In genomic region chr10:80315315-80315714, GRCm38 (mm10) we compare ENCODE assay signal across 11 mouse cellular contexts. TPM values are rescaled to one million over a fixed set of nuclear protein-coding genes. Genes with fewer than 3 reads are reported as not detected.
DNase-seq lines count a peak whose midpoint lies in the region; ATAC-seq and TF ChIP-seq lines count a peak whose summit lies in the region.
"Had no signal": no experiment of that assay in that cellular context is flagged by ENCODE, and none has a peak within 500 bp of the region (broad histone marks: within the 10 kb centered on the region; RNA-seq: fewer than 3 reads in every experiment).

No protein-coding gene starts in this region.

- DNase-seq in heart, adult 2 months = no peak
- no peak for DNase-seq in lung, postnatal 36 days
- no peak for DNase-seq in MEL (ENCODE audit: low read depth, low spot score)
- DNase-seq in spleen, postnatal 36 days (ENCODE audit: low spot score in 2 of 2) = no peak
- DNase-seq: heart, adult 11 months; kidney, postnatal 25 days had no signal

- intact Hi-C loops in heart, adult 2 months (cut with DNase I) = no loop called here

- H3K4me1 ChIP-seq in heart, embryonic 12.5 days (replicated peaks) = peaks cover 54% of the 10 kb centered on the region
- peaks cover 6% of the 10 kb centered on the region for H3K4me1 ChIP-seq in heart, adult 2 months (ENCODE audit: control insufficient read depth, insufficient read depth, low read length)
- peaks cover 40% of the 10 kb centered on the region for H3K4me1 ChIP-seq in lung, embryonic 15.5 days
- H3K4me1 ChIP-seq in ES-Bruce4 (ENCODE audit: control insufficient read depth, insufficient read depth, low read length) = no peaks in the 10 kb centered on the region
- peaks cover 0 to 24% of the 10 kb centered on the region in 2 experiments; a peak in 3 of 4 replicates for H3K4me1 ChIP-seq in MEL (ENCODE audit: control insufficient read depth in 1 of 2, insufficient read depth in 2 of 2, low read length in 2 of 2)

- peaks cover 78% of the 10 kb centered on the region for H3K27me3 ChIP-seq in heart, embryonic 12.5 days (replicated peaks)
- H3K27me3 ChIP-seq in heart, adult 2 months (ENCODE audit: control insufficient read depth, insufficient read depth, low read length) = no peaks in the 10 kb centered on the region
- peaks cover 74% of the 10 kb centered on the region for H3K27me3 ChIP-seq in lung, embryonic 15.5 days
- no peaks in the 10 kb centered on the region for H3K27me3 ChIP-seq in ES-Bruce4 (ENCODE audit: control insufficient read depth, insufficient read depth, low read length, poor library complexity, severe bottlenecking)
- no peaks in the 10 kb centered on the region for H3K27me3 ChIP-seq in MEL (ENCODE audit: control insufficient read depth in 1 of 2, insufficient read depth in 2 of 2, low read length in 2 of 2)

- H3K9ac ChIP-seq in heart, embryonic 12.5 days = 0 out of 2 replicates have a peak overlapping the region, but pooled peaks have one; percentile 14
- H3K9ac ChIP-seq in heart, adult 2 months (ENCODE audit: low read depth, low read length) = no peak overlapping the region
- H3K9ac ChIP-seq in lung, embryonic 15.5 days = 0 out of 2 replicates have a peak overlapping the region, but pooled peaks have one; percentile 19
- H3K9ac ChIP-seq in ES-Bruce4 (ENCODE audit: low read depth, poor library complexity, severe bottlenecking) = 0 out of 2 replicates have a peak overlapping the region, but pooled peaks have one; percentile 9
- no peak overlapping the region for H3K9ac ChIP-seq in MEL (ENCODE audit: control insufficient read depth, low read depth, low read length, poor library complexity, severe bottlenecking)
- H3K9ac ChIP-seq: liver, embryonic 14.5 days had no signal

- TF ChIP-seq POLR2A in heart, adult 2 months (IDR thresholded peaks at IDR 0.05; ENCODE audit: insufficient read depth, low read depth, low read length) = no peak
- TF ChIP-seq POLR2A in ES-Bruce4 (IDR thresholded peaks at IDR 0.05; ENCODE audit: insufficient read depth, low read length) (no peak), MEL (IDR thresholded peaks at IDR 0.05; ENCODE audit: control insufficient read depth in 1 of 2, insufficient read depth in 1 of 2, low read depth in 1 of 2, low read length in 2 of 2, poor library complexity in 1 of 2) (no peak)

- no peak overlapping the region for H3K27ac ChIP-seq in heart, embryonic 12.5 days (ENCODE audit: poor library complexity, severe bottlenecking)
- H3K27ac ChIP-seq in heart, adult 2 months = no peak overlapping the region
- H3K27ac ChIP-seq in lung, embryonic 15.5 days = no peak overlapping the region
- H3K27ac ChIP-seq in ES-Bruce4 (ENCODE audit: insufficient read depth, low read length) = no peak overlapping the region
- H3K27ac ChIP-seq in MEL (ENCODE audit: control insufficient read depth, low read depth, low read length) = no peak overlapping the region
- H3K27ac ChIP-seq: liver, embryonic 14.5 days had no signal

- no peak for TF ChIP-seq EP300 in heart, adult 2 months (IDR thresholded peaks at IDR 0.05; ENCODE audit: insufficient read depth, low read depth, low read length)
- TF ChIP-seq EP300 in ES-Bruce4 (IDR thresholded peaks at IDR 0.05; ENCODE audit: insufficient read depth, low read depth, low read length) (no peak), MEL (IDR thresholded peaks at IDR 0.05; ENCODE audit: low read depth in 1 of 2, low read length in 2 of 2) (no peak)

- 39% methylated on average over 27 of the region's 27 CpGs for WGBS in heart, embryonic 12.5 days
- WGBS in heart, adult 2 months = 54% methylated on average over 27 of the region's 27 CpGs
- WGBS in lung, embryonic 15.5 days = 36% methylated on average over 27 of the region's 27 CpGs

- no peak for TF ChIP-seq RAD21 in MEL (IDR thresholded peaks at IDR 0.05; ENCODE audit: low read depth, low read length)

- peak overlapping the region; percentile 5; the same call in 1 of the 2 replicates for H3K4me2 ChIP-seq in heart, embryonic 12.5 days
- H3K4me2 ChIP-seq in lung, embryonic 15.5 days = no peak overlapping the region

- no peak for ATAC-seq in heart, embryonic 12.5 days (ENCODE audit: insufficient number of reproducible peaks, low FRiP score)
- no peak for ATAC-seq in lung, embryonic 15.5 days (ENCODE audit: borderline replicate concordance, extremely low read depth, low FRiP score, low TSS enrichment)

- H3K4me3 ChIP-seq in heart, embryonic 12.5 days = no peak overlapping the region
- H3K4me3 ChIP-seq in heart, adult 2 months = no peak overlapping the region
- no peak overlapping the region for H3K4me3 ChIP-seq in lung, embryonic 15.5 days
- peak overlapping the region; percentile 14 for H3K4me3 ChIP-seq in ES-Bruce4 (ENCODE audit: low read depth, low read length)
- no peak overlapping the region for H3K4me3 ChIP-seq in MEL (ENCODE audit: control insufficient read depth in 1 of 2, insufficient read depth in 1 of 2, low read depth in 2 of 2, low read length in 2 of 2)
- H3K4me3 ChIP-seq: megakaryocyte, embryonic 14.5 days had no signal

- TF ChIP-seq CTCF in heart, adult 2 months (IDR thresholded peaks at IDR 0.05) = no peak
- TF ChIP-seq CTCF in ES-Bruce4 (IDR thresholded peaks at IDR 0.05; ENCODE audit: low read depth, low read length) (no peak), MEL (IDR thresholded peaks at IDR 0.05 in 2 of 3, conservative IDR thresholded peaks at IDR 0.05 in 1 of 3; ENCODE audit: control insufficient read depth in 1 of 3, insufficient read depth in 1 of 3, low read depth in 2 of 3, low read length in 3 of 3, poor library complexity in 1 of 3, severe bottlenecking in 1 of 3) (no peak)

- H3K36me3 ChIP-seq in heart, embryonic 12.5 days = peaks cover 17% of the 10 kb centered on the region
- no peaks in the 10 kb centered on the region for H3K36me3 ChIP-seq in heart, adult 2 months (ENCODE audit: control insufficient read depth, insufficient read depth, low read length)
- 0 out of 2 replicates have a peak, but pooled peaks cover 6% of the 10 kb centered on the region for H3K36me3 ChIP-seq in lung, embryonic 15.5 days
- H3K36me3 ChIP-seq in ES-Bruce4 (ENCODE audit: control insufficient read depth, insufficient read depth, low read length, poor library complexity, severe bottlenecking) (no peaks in the 10 kb centered on the region), MEL (ENCODE audit: control insufficient read depth in 1 of 2, insufficient read depth in 2 of 2, low read length in 2 of 2) (peaks cover 0 to 8% of the 10 kb centered on the region in 2 experiments; a peak in 2 of 4 replicates)

- H3K79me2 ChIP-seq in heart, adult 2 months (replicated peaks; ENCODE audit: control insufficient read depth, insufficient read depth, low read length) = no peaks in the 10 kb centered on the region
- H3K79me2 ChIP-seq in MEL (ENCODE audit: control insufficient read depth, insufficient read depth, low read length, poor library complexity) = peaks cover 20% of the 10 kb centered on the region

- H3K9me3 ChIP-seq in heart, embryonic 12.5 days (replicated peaks) = no peaks in the 10 kb centered on the region
- H3K9me3 ChIP-seq in lung, embryonic 15.5 days = no peaks in the 10 kb centered on the region
- H3K9me3 ChIP-seq in ES-Bruce4 (replicated peaks; ENCODE audit: control insufficient read depth, insufficient read depth, low read length, poor library complexity, severe bottlenecking) (no peaks in the 10 kb centered on the region), MEL (replicated peaks; ENCODE audit: insufficient read depth, low read length) (no peaks in the 10 kb centered on the region)

RNA-seq across cellular contexts. Expression of gene 2310011J03Rik, which starts 5.0 kb away (rescaled TPM):
- 32.7 and 32.8 TPM in 2 replicates for polyA plus RNA-seq in heart, embryonic 12.5 days (2016; fragmentation: Nextera tagmentation; extraction: Ambion mirVana)
- total RNA-seq in heart, adult 2 months (2021) = 10 to 100 TPM; 13.3 to 14.5 TPM
- polyA plus RNA-seq in heart, adult 2 months (2012; rRNA removed) = 27.3 and 28.9 TPM in 2 replicates
- polyA plus RNA-seq in lung, embryonic 15.5 days (2015; fragmentation: Nextera tagmentation; extraction: Ambion mirVana) = 47.7 and 51.9 TPM in 2 replicates
- polyA plus RNA-seq in ES-Bruce4 (2011; ENCODE audit: insufficient read depth, insufficient read length, low read depth, missing spikeins) = 11.6 and 13.2 TPM in 2 replicates
- total RNA-seq in MEL (2012; rRNA removed) = 68.9 and 81.5 TPM in 2 replicates
- polyA plus RNA-seq in MEL (2012; ENCODE audit: insufficient read depth in 1 of 2, insufficient read length in 2 of 2, low read depth in 1 of 2, low replicate concordance in 2 of 2, missing spikeins in 1 of 2) = 10 to 100 TPM in 1 of 2 experiments, not detected in 1; 65.7 TPM

RNA-seq across cellular contexts. Expression of gene Pcsk4, which starts 14.0 kb away (rescaled TPM):
- polyA plus RNA-seq in heart, embryonic 12.5 days (2016; fragmentation: Nextera tagmentation; extraction: Ambion mirVana) = 1.0 and 1.5 TPM in 2 replicates
- total RNA-seq in heart, adult 2 months (2021) = 1 to 10 TPM; 1.4 to 1.8 TPM
- polyA plus RNA-seq in heart, adult 2 months (2012; rRNA removed) = 4.5 and 4.9 TPM in 2 replicates
- 3.4 and 4.0 TPM in 2 replicates for polyA plus RNA-seq in lung, embryonic 15.5 days (2015; fragmentation: Nextera tagmentation; extraction: Ambion mirVana)
- polyA plus RNA-seq in ES-Bruce4 (2011; ENCODE audit: insufficient read depth, insufficient read length, low read depth, missing spikeins) (2.8 and 3.1 TPM in 2 replicates), MEL (2012; ENCODE audit: insufficient read depth in 1 of 2, insufficient read length in 2 of 2, low read depth in 1 of 2, low replicate concordance in 2 of 2, missing spikeins in 1 of 2) (10 to 100 TPM in 1 of 2 experiments, not detected in 1; 23.1 TPM)
- 6.1 and 6.5 TPM in 2 replicates for total RNA-seq in MEL (2012; rRNA removed)

RNA-seq across cellular contexts. Expression of gene Reep6, which starts 14.4 kb away (rescaled TPM):
- polyA plus RNA-seq in heart, embryonic 12.5 days (2016; fragmentation: Nextera tagmentation; extraction: Ambion mirVana) = 3.1 and 3.7 TPM in 2 replicates
- 1 to 10 TPM; 2.8 to 3.6 TPM for total RNA-seq in heart, adult 2 months (2021)
- 2.9 and 4.1 TPM in 2 replicates for polyA plus RNA-seq in heart, adult 2 months (2012; rRNA removed)
- polyA plus RNA-seq in lung, embryonic 15.5 days (2015; fragmentation: Nextera tagmentation; extraction: Ambion mirVana) = 13.8 and 14.2 TPM in 2 replicates
- polyA plus RNA-seq in ES-Bruce4 (2011; ENCODE audit: insufficient read depth, insufficient read length, low read depth, missing spikeins) (17.3 and 17.6 TPM in 2 replicates), MEL (2012; ENCODE audit: insufficient read depth in 1 of 2, insufficient read length in 2 of 2, low read depth in 1 of 2, low replicate concordance in 2 of 2, missing spikeins in 1 of 2) (10 to 100 TPM in 1 of 2 experiments, not detected in 1; 27.9 TPM)
- total RNA-seq in MEL (2012; rRNA removed) = 3.1 and 3.2 TPM in 2 replicates

RNA-seq across cellular contexts. Expression of gene Apc2, which starts 19.5 kb away (rescaled TPM):
- 0.89 and 1.4 TPM in 2 replicates for polyA plus RNA-seq in heart, embryonic 12.5 days (2016; fragmentation: Nextera tagmentation; extraction: Ambion mirVana)
- total RNA-seq in heart, adult 2 months (2021) = 1 to 10 TPM; 2.3 to 2.6 TPM
- 2.4 and 2.7 TPM in 2 replicates for polyA plus RNA-seq in heart, adult 2 months (2012; rRNA removed)
- polyA plus RNA-seq in lung, embryonic 15.5 days (2015; fragmentation: Nextera tagmentation; extraction: Ambion mirVana) = 0.59 and 1.3 TPM in 2 replicates
- 3.2 and 3.8 TPM in 2 replicates for polyA plus RNA-seq in ES-Bruce4 (2011; ENCODE audit: insufficient read depth, insufficient read length, low read depth, missing spikeins)
- 0.39 and 0.58 TPM in 2 replicates for total RNA-seq in MEL (2012; rRNA removed)
- 1 to 10 TPM in 1 of 2 experiments, not detected in 1; 1.2 TPM for polyA plus RNA-seq in MEL (2012; ENCODE audit: insufficient read depth in 1 of 2, insufficient read length in 2 of 2, low read depth in 1 of 2, low replicate concordance in 2 of 2, missing spikeins in 1 of 2)

RNA-seq across cellular contexts. Expression of gene Rps15, which starts 23.1 kb away (rescaled TPM):
- 577 and 591 TPM in 2 replicates for polyA plus RNA-seq in heart, embryonic 12.5 days (2016; fragmentation: Nextera tagmentation; extraction: Ambion mirVana)
- total RNA-seq in heart, adult 2 months (2021) = 100 to 1,000 TPM; 748 to 861 TPM
- 880 and 1,041 TPM in 2 replicates for polyA plus RNA-seq in heart, adult 2 months (2012; rRNA removed)
- 907 and 974 TPM in 2 replicates for polyA plus RNA-seq in lung, embryonic 15.5 days (2015; fragmentation: Nextera tagmentation; extraction: Ambion mirVana)
- polyA plus RNA-seq in ES-Bruce4 (2011; ENCODE audit: insufficient read depth, insufficient read length, low read depth, missing spikeins) (2,641 and 2,952 TPM in 2 replicates), MEL (2012; ENCODE audit: insufficient read depth in 1 of 2, insufficient read length in 2 of 2, low read depth in 1 of 2, low replicate concordance in 2 of 2, missing spikeins in 1 of 2) (1,000 to 10,000 TPM; 1,331 to 3,905 TPM)
- 3,963 and 4,320 TPM in 2 replicates for total RNA-seq in MEL (2012; rRNA removed)

Comparison
In these comparisons a context has a peak if more than half of its experiments do, and no peak if none do; other contexts are left out.
1. H3K9ac ChIP-seq: peak in heart, embryonic 12.5 days (single experiment), lung, embryonic 15.5 days (single experiment) and ES-Bruce4 (single experiment); none in heart, adult 2 months (single experiment) and MEL (single experiment).